12 mouse cellular contexts compared by ENCODE assay signal in the genomic region with DNA sequence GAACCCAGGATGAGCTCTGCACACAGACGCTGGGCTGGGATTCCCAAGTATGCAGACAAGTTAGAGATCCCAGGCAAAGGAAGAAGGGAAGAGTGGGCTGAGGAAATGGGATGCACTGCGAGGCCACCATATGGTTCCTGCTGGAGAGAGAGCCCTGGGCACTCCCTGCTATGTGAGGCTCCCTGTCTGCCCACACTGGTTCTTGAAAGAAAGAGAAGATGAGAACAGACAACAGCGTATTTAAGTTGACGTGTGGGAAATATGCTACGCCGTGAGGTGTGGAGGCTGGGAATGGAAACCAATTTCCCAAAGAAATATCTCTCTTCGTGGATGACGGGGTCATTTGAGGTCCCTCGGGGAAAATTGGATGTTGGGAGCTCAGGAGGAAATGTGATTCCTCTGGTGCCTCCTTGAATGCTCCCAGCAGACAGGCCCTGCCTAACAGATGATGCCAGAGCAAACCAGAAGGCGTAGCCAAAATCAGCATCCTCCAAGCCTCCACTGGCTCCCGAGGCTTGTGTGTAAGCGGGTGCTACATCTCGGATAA. TPM values are rescaled to one million over a fixed set of nuclear protein-coding genes. Genes with fewer than 3 reads are reported as not detected.
DNase-seq lines count a peak whose midpoint lies in the region.
"Had no signal": no experiment of that assay in that cellular context is flagged by ENCODE, and none has a peak within 500 bp of the region (broad histone marks: within the 10 kb centered on the region; RNA-seq: fewer than 3 reads in every experiment).

No protein-coding gene starts in this region.

- peak; percentile 24 for DNase-seq in left cerebral cortex, adult 11 months (ENCODE audit: low spot score)
- no peak for DNase-seq in left cerebral cortex, postnatal 4 days
- peak; percentile 34 to 41 for DNase-seq in frontal cortex, postnatal 10 days (ENCODE audit: low spot score in 2 of 2)
- peak; percentile 37 to 78 for DNase-seq in left cerebral cortex, adult 9 months (ENCODE audit: low spot score in 2 of 2)
- DNase-seq in right cerebral cortex, postnatal 36 days (ENCODE audit: low spot score in 2 of 2): peak; percentile 54 to 75
- no peak for DNase-seq in adrenal gland, postnatal 36 days
- no peak for DNase-seq in gastrocnemius, postnatal 36 days
- DNase-seq: cerebellum, adult 11-12 months; heart, postnatal 36 days; thymus, adult 2 months had no signal

- intact Hi-C loops in left cerebral cortex, postnatal 4 days (cut with DNase I): no loop called here
- intact Hi-C loops in gastrocnemius, postnatal 36 days (cut with DNase I): no loop called here

RNA-seq across cellular contexts. Expression of gene Clstn2, which starts 58.1 kb away (rescaled TPM):
- 100 to 1,000 TPM in 1 of 2 experiments, 10 to 100 TPM in 1; 99.9 to 101 TPM for total RNA-seq in left cerebral cortex, postnatal 4 days (2021)
- total RNA-seq in adrenal gland, postnatal 36 days (2021): 1 to 10 TPM; 4.8 to 7.3 TPM
- total RNA-seq in gastrocnemius, postnatal 36 days (2021): under 1 TPM; 0.72 to 0.97 TPM
- total RNA-seq: common myeloid progenitor, adult 5-6 weeks; megakaryocyte-erythroid progenitor cell, adult 5-6 weeks had no signal

Comparison
In these comparisons a context has a peak if more than half of its experiments do, and no peak if none do; other contexts are left out.
1. DNase-seq: peak in left cerebral cortex, adult 11 months (single experiment), frontal cortex, postnatal 10 days (2 of 2), left cerebral cortex, adult 9 months (2 of 2) and right cerebral cortex, postnatal 36 days (2 of 2); none in left cerebral cortex, postnatal 4 days (single experiment), adrenal gland, postnatal 36 days (0 of 2) and gastrocnemius, postnatal 36 days (0 of 2).
2. RNA of gene Clstn2, which starts 58.1 kb away (total RNA-seq): 99.9 to 101 TPM in left cerebral cortex, postnatal 4 days; 4.8 to 7.3 TPM in adrenal gland, postnatal 36 days and 0.72 to 0.97 TPM in gastrocnemius, postnatal 36 days; every median in the first group is over 10 times any median in the second.